In genomic region chr1:138301920-138302319, GRCm38 (mm10) we compare ENCODE assay signal across 22 mouse cellular contexts. TPM values are rescaled to one million over a fixed set of nuclear protein-coding genes. Genes with fewer than 3 reads are reported as not detected.
"Had no signal": no experiment of that assay in that cellular context is flagged by ENCODE, and none has a peak within 500 bp of the region (broad histone marks: within the 10 kb centered on the region; RNA-seq: fewer than 3 reads in every experiment).

No protein-coding gene starts in this region.

- H3K4me3 ChIP-seq: liver, embryonic 13.5 days; liver, embryonic 15.5 days; megakaryocyte, embryonic 14.5 days; midbrain, embryonic 13.5 days; midbrain, embryonic 15.5 days; neural tube, embryonic 12.5 days; stomach, embryonic 15.5 days had no signal

- H3K4me2 ChIP-seq: liver, embryonic 11.5 days; liver, embryonic 13.5 days; liver, embryonic 15.5 days; midbrain, embryonic 11.5 days; midbrain, embryonic 13.5 days; midbrain, embryonic 15.5 days; neural tube, embryonic 12.5 days; stomach, embryonic 15.5 days had no signal

- H3K4me1 ChIP-seq: liver, embryonic 13.5 days; liver, embryonic 15.5 days; midbrain, embryonic 13.5 days; midbrain, embryonic 15.5 days; neural tube, embryonic 12.5 days; stomach, embryonic 15.5 days had no signal

- H3K27ac ChIP-seq: liver, embryonic 13.5 days; liver, embryonic 15.5 days; macrophage; midbrain, embryonic 13.5 days; midbrain, embryonic 15.5 days; neural tube, embryonic 12.5 days; stomach, embryonic 15.5 days; stomach, postnatal 0 days had no signal

- H3K27me3 ChIP-seq: liver, embryonic 13.5 days; liver, embryonic 15.5 days; megakaryocyte, embryonic 14.5 days; midbrain, embryonic 13.5 days; midbrain, embryonic 15.5 days; neural tube, embryonic 12.5 days; stomach, embryonic 15.5 days had no signal

- DNase-seq: liver; liver, embryonic 13.5 days; liver, postnatal 0 days; right cerebral cortex, postnatal 14 days; thymus, adult 2 months; thymus, postnatal 25 days; thymus, postnatal 4 days had no signal

- H3K9me3 ChIP-seq: liver, embryonic 13.5 days; liver, embryonic 15.5 days; megakaryocyte, embryonic 14.5 days; midbrain, embryonic 13.5 days; midbrain, embryonic 15.5 days; neural tube, embryonic 12.5 days; stomach, embryonic 15.5 days had no signal

- ATAC-seq: liver, postnatal 0 days; midbrain, embryonic 13.5 days; midbrain, embryonic 15.5 days had no signal

- H3K36me3 ChIP-seq: liver, embryonic 13.5 days; liver, embryonic 15.5 days; midbrain, embryonic 13.5 days; midbrain, embryonic 15.5 days; neural tube, embryonic 12.5 days; stomach, embryonic 15.5 days had no signal

- H3K9ac ChIP-seq: liver, embryonic 13.5 days; liver, embryonic 15.5 days; liver, postnatal 0 days; midbrain, embryonic 13.5 days; midbrain, embryonic 15.5 days; neural tube, embryonic 12.5 days; stomach, embryonic 15.5 days had no signal

RNA-seq across cellular contexts. Expression of gene Atp6v1g3, which starts 28.4 kb away (rescaled TPM):
- polyA plus RNA-seq: liver, embryonic 11.5 days; liver, embryonic 13.5 days; liver, embryonic 15.5 days; liver, postnatal 0 days; macrophage; midbrain, embryonic 11.5 days; midbrain, embryonic 13.5 days; midbrain, embryonic 15.5 days; midbrain, postnatal 0 days; neural tube, embryonic 12.5 days; neural tube, embryonic 14.5 days; spleen, adult 2 months; stomach, embryonic 15.5 days; stomach, postnatal 0 days; testis, adult 2 months; urinary bladder, adult 2 months had no signal
